Mouse (Mus musculus) limb, embryonic 12.5 days (tissue): ENCODE results near the gene Akt1s1. TPM values are rescaled to one million over a fixed set of nuclear protein-coding genes. Genes with fewer than 3 reads are reported as not detected.

Experiments used
- ATAC-seq: fragments of 200-750 bp; cut with Nextera tagmentation; 2 replicates; pipeline ENCODE4 v1.8.0; 2017; ENCODE audit warnings: low read depth, moderate TSS enrichment; ENCODE audit not compliant: insufficient number of reproducible peaks, insufficient read depth, low FRiP score, low TSS enrichment
- H3K27ac ChIP-seq: fragments of 300-500 bp; sonication (generic); 2 replicates; pipeline ENCODE4 v1.5.1; 2016; ENCODE audit warnings: mild to moderate bottlenecking, moderate library complexity
- H3K27me3 ChIP-seq: fragments of 300-500 bp; sonication (generic); 2 replicates; pipeline ENCODE4 v1.6.1; 2016; ENCODE audit warnings: mild to moderate bottlenecking, moderate library complexity
- H3K36me3 ChIP-seq: fragments of 300-500 bp; sonication (generic); 2 replicates; pipeline ENCODE4 v1.6.1; 2016; ENCODE audit warnings: mild to moderate bottlenecking, moderate library complexity
- H3K4me1 ChIP-seq: fragments of 300-500 bp; sonication (generic); replicated peaks from 2 replicates; pipeline ENCODE4 v1.6.1; 2016
- H3K4me2 ChIP-seq: fragments of 300-500 bp; sonication (generic); 2 replicates; pipeline ENCODE4 v1.6.1; 2016; ENCODE audit warnings: mild to moderate bottlenecking, moderate library complexity
- H3K4me3 ChIP-seq: fragments of 300-500 bp; sonication (generic); replicated peaks from 2 replicates; pipeline ENCODE4 v1.5.1; 2016; ENCODE audit warnings: mild to moderate bottlenecking
- H3K9ac ChIP-seq: fragments of 300-500 bp; sonication (generic); replicated peaks from 2 replicates; pipeline ENCODE4 v1.6.1; 2016; ENCODE audit warnings: mild to moderate bottlenecking, moderate library complexity
- H3K9me3 ChIP-seq: fragments of 300-500 bp; sonication (generic); 2 replicates; pipeline ENCODE4 v1.6.1; 2016; ENCODE audit warnings: mild to moderate bottlenecking, moderate library complexity
- WGBS: fragments of 180-500 bp; shearing (Covaris S2); methylation state at CpG from one replicate; pipeline ENCODE4 v1.1.7; 2016; 5-methylcytosine and 5-hydroxymethylcytosine counted together
- polyA plus RNA-seq: library from polyadenylated mRNA; unstranded; fragments of >200 nt; fragmentation: Nextera tagmentation; extraction: Ambion mirVana; gene quantifications from 2 replicates; pipeline ENCODE4 v1.2.1, GENCODE M21; 2016

The Akt1s1 gene
- polyA plus RNA-seq, 1 experiment from 2014 or later, result 110 TPM

DNA sequence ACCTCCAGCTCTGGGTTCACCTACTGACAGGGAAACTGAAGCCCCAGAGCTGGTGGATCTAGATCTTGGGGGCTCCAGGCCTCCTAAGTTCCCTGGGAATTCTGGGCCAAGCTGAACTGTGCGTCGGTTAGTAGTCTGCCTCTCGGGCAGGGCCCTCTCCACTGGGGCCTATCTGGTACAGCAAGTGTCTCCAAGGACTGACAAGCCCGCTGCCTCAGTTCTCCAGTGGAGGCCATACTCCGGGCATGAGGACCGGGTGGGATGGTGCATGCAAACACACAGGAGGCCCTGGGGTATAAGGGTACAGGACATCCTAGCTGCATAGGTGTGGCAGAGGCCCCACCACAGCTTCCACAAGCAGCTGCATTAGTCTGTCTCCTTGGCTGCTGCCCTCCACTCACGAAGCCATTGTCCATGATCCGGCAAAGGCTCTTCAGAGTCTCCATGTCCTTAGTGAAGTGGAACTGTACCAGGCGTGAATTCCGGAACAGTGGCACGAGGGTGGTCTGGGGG, 15.2 kb downstream of the Akt1s1 start:
- no peak for ATAC-seq
- no peaks in the 10 kb centered on the region for H3K27me3 ChIP-seq
- peaks cover 75% of the 10 kb centered on the region for H3K36me3 ChIP-seq
- WGBS, result 88% methylated on average over 11 of the region's 11 CpGs
- H3K9ac ChIP-seq, result no peak overlapping the region; the same call in 1 of the 2 replicates
- H3K27ac ChIP-seq, result no peak overlapping the region
- no peak overlapping the region for H3K4me2 ChIP-seq
- no peaks in the 10 kb centered on the region for H3K9me3 ChIP-seq
- H3K4me3 ChIP-seq, result no peak overlapping the region
- H3K4me1 ChIP-seq, result peaks cover 41% of the 10 kb centered on the region

DNA sequence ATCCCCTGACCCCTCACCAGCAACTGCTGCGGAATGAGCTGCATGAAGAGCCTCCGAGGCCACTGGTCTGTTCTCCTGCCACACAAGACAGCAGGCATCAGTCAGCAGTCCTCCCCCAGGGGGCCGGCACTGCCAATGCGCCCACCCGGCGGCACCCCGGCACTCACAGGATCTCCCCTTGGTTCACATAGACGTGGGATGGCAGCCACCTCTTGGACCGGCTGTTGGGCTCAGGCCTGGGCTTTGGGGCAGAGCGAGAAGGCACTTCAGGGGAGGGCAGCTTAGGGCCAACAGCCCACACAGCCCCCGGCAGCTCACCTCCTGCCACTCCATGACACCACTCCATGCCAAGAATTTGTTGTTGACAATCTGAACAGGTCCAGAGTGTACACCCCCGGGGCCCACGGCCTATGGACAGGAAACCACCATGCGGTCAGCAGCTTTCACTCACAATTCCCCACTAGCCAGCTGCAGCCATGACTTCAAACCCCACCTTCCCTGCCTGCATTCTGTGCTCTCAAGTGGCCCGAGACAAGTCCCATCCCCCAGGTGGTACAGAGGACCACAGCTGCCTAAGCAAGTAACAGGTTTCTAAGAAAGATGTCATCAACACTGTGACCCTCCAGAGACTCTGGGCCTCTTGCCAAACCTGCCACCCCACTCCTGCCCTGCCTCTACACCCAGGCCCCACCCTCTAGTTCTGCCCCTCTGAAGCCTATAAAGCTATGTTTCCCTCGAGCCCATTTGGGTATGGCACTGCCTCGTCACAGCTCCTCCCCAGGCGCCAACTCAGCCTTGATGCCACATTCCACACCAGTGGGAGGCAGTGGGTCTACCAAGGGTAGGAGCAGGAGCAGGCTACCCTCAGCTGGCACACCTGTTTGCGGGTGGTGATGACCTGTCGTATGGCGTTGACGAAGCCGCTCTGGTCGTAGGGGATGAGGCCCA, 16.1 kb downstream of the Akt1s1 start:
- Histone ChIP-seq H3K36me3 (peaks cover 70% of the 10 kb centered on the region), H3K4me1 (peaks cover 41% of the 10 kb centered on the region), H3K4me3 (no peak overlapping the region), H3K4me2 (no peak overlapping the region), H3K9me3 (no peaks in the 10 kb centered on the region), H3K9ac (no peak overlapping the region), H3K27me3 (no peaks in the 10 kb centered on the region), H3K27ac (0 out of 2 replicates have a peak overlapping the region, but pooled peaks have one; percentile 12)
- WGBS, result 85% methylated on average over 24 of the region's 24 CpGs
- no peak for ATAC-seq

DNA sequence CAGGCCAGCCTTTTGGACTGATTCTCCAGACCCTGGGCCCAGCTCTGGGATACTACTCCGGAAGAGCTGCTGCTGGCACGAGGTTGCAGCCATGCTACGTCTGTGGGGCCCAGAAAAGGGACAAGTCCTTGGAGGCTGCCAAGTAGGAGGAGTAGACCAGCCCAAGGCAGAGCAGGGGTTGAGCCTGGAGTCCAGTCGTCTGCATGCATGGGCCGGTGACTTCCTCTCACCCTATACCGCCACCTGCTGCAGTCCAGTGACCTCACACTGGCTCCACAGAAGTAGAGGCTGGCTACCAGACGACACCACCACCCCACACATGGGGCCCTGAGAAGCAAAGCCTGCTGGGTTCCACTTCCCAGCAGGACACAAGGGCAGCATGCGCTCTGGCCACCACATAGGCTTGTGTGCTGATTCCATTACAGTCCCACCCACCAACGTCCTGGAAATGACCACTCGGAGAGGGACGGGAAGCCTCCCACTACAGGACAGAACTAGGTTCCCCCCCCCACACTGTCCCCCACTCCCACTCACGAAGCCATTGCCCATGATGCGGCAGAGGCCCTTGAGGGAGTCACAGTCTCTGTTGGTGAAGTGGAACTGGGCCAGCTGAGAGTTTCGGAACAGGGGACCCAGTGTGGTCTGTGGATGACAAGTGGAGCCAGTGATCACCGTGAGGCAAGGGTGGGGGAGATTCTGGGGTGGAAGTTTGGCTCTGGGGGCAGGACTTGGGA, 17.7 kb downstream of the Akt1s1 start:
- peak overlapping the region; percentile 44; the same call in 1 of the 2 replicates for H3K9ac ChIP-seq
- peak overlapping the region; percentile 94 for H3K4me3 ChIP-seq
- H3K9me3 ChIP-seq, result no peaks in the 10 kb centered on the region
- peak overlapping the region; percentile 92 for H3K4me2 ChIP-seq
- ATAC-seq, result no peak
- peaks cover 61% of the 10 kb centered on the region for H3K36me3 ChIP-seq
- H3K27me3 ChIP-seq, result no peaks in the 10 kb centered on the region
- peak overlapping the region; percentile 45; the same call in 1 of the 2 replicates for H3K27ac ChIP-seq
- peaks cover 46% of the 10 kb centered on the region for H3K4me1 ChIP-seq
- 68% methylated on average over 15 of the region's 15 CpGs for WGBS

DNA sequence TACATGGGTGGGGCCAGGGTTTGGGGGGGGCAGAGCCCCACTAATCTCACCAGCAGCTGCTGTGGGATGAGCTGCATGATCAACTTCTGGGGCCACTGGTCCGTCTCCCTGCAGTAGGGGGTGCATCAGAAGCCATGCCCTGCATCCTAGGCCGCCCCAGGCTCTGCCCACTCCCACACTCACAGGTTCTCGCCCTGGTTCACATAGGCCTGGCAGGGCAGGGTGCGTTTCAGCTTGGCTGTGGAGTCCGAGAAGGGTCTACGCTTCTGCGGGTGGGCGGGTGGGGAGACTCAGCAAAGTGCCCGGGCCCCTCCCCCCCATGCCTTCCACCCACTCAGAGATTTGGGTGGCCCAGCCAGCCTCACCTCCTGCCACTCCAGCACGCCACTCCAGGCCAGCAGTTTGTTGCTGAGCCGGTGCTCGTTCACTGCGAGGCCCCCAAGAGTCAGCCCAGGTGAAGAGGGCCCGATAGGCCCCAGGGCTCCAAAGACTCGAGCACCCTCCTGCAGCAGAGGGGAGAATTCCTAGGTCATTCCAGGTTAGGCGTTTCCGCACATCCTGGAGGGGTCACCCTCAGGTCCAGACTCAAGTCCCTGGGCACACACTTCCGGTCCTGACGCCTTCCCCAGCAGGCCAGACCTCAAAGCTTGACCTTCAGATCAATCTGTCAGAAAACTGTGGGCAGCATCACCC, 18.4 kb downstream of the Akt1s1 start:
- 0 out of 2 replicates have a peak overlapping the region, but pooled peaks have one; percentile 62 for H3K27ac ChIP-seq
- peak overlapping the region; percentile 94 for H3K4me3 ChIP-seq
- WGBS, result 70% methylated on average over 17 of the region's 19 CpGs
- no peaks in the 10 kb centered on the region for H3K27me3 ChIP-seq
- peak overlapping the region; percentile 44 for H3K9ac ChIP-seq
- H3K9me3 ChIP-seq, result no peaks in the 10 kb centered on the region
- ATAC-seq, result no peak
- H3K36me3 ChIP-seq, result peaks cover 54% of the 10 kb centered on the region
- H3K4me2 ChIP-seq, result peak overlapping the region; percentile 92
- H3K4me1 ChIP-seq, result peaks cover 46% of the 10 kb centered on the region

DNA sequence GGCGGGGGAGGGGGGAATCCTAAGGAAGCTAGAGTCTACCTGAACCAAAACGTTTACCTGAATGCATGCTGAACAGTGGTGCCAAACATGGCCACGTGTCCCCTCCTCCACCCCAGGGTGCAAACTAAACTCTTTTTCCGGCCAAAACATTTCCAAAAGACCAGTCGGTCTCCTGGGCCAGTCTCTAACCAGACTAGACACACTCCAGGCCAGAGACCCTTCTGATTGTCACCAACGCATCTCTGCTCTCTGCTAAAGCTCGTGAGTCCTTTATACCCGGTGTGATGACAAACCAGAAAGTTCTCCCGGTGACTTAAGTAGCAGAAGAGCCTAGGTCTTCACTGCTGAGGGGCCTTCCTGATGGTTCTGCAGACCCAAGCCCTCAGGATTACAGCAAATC, 19.0 kb downstream of the Akt1s1 start:
- peak overlapping the region; percentile 92 for H3K4me2 ChIP-seq
- no peak for ATAC-seq
- H3K4me3 ChIP-seq, result peak overlapping the region; percentile 94
- WGBS, result 61% methylated on average over 9 of the region's 9 CpGs
- H3K9ac ChIP-seq, result peak overlapping the region; percentile 100
- H3K27ac ChIP-seq, result no peak overlapping the region; the same call in 1 of the 2 replicates
- peaks cover 46% of the 10 kb centered on the region for H3K4me1 ChIP-seq
- H3K27me3 ChIP-seq, result no peaks in the 10 kb centered on the region
- H3K9me3 ChIP-seq, result no peaks in the 10 kb centered on the region
- peaks cover 48% of the 10 kb centered on the region for H3K36me3 ChIP-seq

DNA sequence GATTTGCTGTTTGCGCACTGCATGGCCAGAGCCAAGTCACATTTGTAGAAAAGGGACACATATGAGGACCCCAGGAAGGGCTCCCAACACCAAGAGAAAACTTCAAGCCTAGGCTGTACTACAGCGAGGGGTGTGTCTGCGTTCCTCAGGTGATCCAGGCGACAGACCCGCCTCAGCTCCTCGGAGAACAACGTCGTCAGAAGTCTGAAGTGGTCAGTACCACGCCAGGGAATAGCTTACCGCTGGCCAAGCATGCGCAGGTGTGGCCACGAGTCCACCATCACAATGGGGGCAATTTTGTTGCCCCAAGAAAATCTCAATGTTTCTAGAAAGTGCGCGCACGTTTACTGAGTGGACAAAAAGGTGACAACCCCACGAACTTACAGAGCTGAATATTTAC, 19.7 kb downstream of the Akt1s1 start:
- Histone ChIP-seq H3K9me3 (no peaks in the 10 kb centered on the region), H3K4me2 (peak overlapping the region; percentile 92), H3K9ac (peak overlapping the region; percentile 100), H3K36me3 (peaks cover 41% of the 10 kb centered on the region), H3K27me3 (no peaks in the 10 kb centered on the region), H3K4me1 (peaks cover 46% of the 10 kb centered on the region), H3K4me3 (peak overlapping the region; percentile 94), H3K27ac (peak overlapping the region; percentile 100)
- 8% methylated on average over 16 of the region's 16 CpGs for WGBS
- ATAC-seq, result no peak

DNA sequence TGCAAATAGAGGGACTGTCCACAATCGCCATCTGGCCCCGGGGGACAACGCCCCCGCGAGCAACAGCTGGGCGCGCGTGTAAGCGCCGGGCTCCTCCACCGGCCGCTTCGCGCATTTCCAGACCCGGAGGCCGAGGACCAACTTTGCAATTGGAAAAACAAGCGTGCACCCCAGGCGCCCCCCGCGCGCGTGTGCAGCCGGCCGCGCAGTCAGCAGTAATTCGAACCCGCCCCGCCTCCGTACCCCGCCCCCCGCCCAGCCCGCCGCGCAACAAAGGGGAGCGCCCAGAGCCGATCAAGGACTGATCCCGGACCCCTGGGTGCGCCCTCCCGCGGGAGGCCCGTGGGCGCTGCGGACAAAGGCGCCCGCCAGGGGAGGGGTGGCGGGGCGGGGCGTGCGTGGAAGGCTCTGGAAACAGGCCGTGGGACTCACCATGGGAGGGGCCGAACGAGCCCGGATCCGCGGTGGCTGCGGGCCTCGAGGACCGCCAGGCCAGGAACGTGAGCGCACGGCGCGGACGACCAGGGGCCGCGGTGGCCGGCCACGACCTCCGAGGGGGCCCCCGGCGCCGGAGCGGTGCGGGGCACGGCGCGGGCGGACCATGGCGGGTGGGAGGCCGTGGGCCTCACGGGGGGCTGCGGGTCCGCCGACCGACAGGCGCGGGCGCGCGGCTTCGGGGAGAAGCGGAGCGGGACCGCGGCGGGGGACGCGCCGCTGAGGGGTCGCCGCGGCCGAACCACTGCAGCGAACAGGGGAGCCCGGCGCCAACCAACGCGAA, 20.3 kb downstream of the Akt1s1 start:
- peak overlapping the region; percentile 92 for H3K4me2 ChIP-seq

DNA sequence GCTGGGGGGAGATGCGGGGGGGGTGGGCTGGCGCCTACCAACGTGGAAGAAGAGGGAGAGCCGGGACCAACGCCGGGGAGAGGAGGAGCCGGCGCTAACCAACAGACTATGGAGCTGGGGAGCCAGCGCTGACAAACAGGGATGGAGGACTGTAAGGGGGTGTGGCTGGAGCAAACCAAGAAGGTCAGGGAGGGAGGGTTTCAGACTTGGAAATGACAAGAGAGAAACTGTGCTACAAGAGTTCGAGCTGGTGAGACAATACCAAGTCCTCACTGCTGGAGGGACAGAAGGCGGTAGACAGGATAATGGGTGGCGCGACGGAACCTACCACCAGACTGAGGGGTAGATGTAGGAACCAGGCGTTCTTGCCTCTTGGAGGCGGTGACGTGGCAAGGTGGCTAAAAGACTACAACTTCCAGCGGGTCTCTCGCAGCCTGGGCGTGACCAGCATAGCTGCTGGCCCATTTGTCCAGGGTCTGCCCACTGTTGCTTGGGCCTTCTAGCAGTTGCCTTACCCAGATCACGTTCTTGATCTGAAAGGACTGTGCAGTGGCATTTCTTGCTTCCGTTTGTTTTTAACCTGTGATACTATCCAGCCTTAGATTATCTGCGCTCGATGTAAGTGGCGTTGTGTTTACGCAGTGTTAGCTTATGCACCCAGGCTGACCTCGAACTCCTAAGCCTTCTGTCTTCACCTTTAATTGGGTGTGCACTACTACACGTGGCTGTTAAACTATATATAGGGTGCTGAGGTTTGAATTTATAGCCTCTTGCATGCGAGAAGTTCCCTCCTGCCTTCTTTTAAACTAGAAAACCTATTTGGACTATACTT, 21.1 kb downstream of the Akt1s1 start, which contains the start of gene Ptov1:
Ptov1 (minus strand) TSS at position 92 of the 832 bp plus-strand sequence.
- H3K27me3 ChIP-seq, result no peaks in the 10 kb centered on the region
- no peaks in the 10 kb centered on the region for H3K9me3 ChIP-seq
- peak; percentile 93 for ATAC-seq
- peaks cover 44% of the 10 kb centered on the region for H3K4me1 ChIP-seq
- peaks cover 27% of the 10 kb centered on the region for H3K36me3 ChIP-seq
- H3K4me2 ChIP-seq, result peak within 1 kb of the TSS; percentile 92
- H3K4me3 ChIP-seq, result peak within 1 kb of the TSS; percentile 94
- 4% methylated on average over 29 of the region's 29 CpGs for WGBS
- H3K27ac ChIP-seq, result peak within 1 kb of the TSS; percentile 100
- peak within 1 kb of the TSS; percentile 100 for H3K9ac ChIP-seq

More for the DNA sequence above, 20.3 kb downstream of the Akt1s1 start:
- Histone ChIP-seq H3K9me3 (no peaks in the 10 kb centered on the region), H3K36me3 (peaks cover 35% of the 10 kb centered on the region), H3K4me1 (peaks cover 46% of the 10 kb centered on the region), H3K4me3 (peak overlapping the region; percentile 94), H3K27ac (peak overlapping the region; percentile 100), H3K9ac (peak overlapping the region; percentile 100), H3K27me3 (no peaks in the 10 kb centered on the region)
- peak; percentile 21 for ATAC-seq
- WGBS, result under 1% methylated on average over 99 of the region's 108 CpGs

DNA sequence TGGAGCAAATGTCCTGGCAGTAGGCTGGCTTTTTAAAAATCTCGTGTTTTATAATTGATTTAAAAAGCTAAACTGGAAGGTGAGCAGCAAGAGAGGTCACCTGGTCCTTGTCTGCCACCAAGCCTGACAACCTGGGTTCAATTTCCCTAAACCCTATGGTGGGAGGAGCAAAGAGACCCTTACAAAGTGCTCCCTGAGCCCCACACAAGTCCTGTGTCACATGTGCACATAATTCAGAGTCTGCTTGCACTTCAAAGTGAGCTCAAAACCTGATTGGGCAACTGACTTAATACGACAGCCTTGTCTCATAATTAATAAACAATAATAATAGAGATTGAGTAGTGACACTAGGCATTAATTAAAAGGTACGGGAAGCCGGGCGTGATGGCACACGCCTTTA, 21.8 kb downstream of the Akt1s1 start:
- peaks cover 23% of the 10 kb centered on the region for H3K36me3 ChIP-seq
- WGBS, result 63% methylated on average over 6 of the region's 6 CpGs
- peak overlapping the region; percentile 92 for H3K4me2 ChIP-seq
- H3K27ac ChIP-seq, result peak overlapping the region; percentile 100
- H3K9me3 ChIP-seq, result no peaks in the 10 kb centered on the region
- no peak for ATAC-seq
- peak overlapping the region; percentile 100 for H3K9ac ChIP-seq
- H3K4me3 ChIP-seq, result peak overlapping the region; percentile 94
- no peaks in the 10 kb centered on the region for H3K27me3 ChIP-seq
- peaks cover 37% of the 10 kb centered on the region for H3K4me1 ChIP-seq
